Mouse (Mus musculus) subcutaneous adipose tissue, adult 2 months (tissue): ENCODE data around the gene Omd. TPM values are rescaled to one million over a fixed set of nuclear protein-coding genes. Genes with fewer than 3 reads are reported as not detected.

Experiments
- polyA plus RNA-seq: library from polyadenylated mRNA; depleted of rRNA; stranded (reverse); fragments of >200 nt; gene quantifications from 2 replicates; pipeline ENCODE4 v1.2.3, GENCODE M21; 2012; ENCODE audit warnings: low replicate concordance; rRNA removed

Gene Omd
- polyA plus RNA-seq, result 0.60 and 0.64 TPM in 2 replicates

DNA sequence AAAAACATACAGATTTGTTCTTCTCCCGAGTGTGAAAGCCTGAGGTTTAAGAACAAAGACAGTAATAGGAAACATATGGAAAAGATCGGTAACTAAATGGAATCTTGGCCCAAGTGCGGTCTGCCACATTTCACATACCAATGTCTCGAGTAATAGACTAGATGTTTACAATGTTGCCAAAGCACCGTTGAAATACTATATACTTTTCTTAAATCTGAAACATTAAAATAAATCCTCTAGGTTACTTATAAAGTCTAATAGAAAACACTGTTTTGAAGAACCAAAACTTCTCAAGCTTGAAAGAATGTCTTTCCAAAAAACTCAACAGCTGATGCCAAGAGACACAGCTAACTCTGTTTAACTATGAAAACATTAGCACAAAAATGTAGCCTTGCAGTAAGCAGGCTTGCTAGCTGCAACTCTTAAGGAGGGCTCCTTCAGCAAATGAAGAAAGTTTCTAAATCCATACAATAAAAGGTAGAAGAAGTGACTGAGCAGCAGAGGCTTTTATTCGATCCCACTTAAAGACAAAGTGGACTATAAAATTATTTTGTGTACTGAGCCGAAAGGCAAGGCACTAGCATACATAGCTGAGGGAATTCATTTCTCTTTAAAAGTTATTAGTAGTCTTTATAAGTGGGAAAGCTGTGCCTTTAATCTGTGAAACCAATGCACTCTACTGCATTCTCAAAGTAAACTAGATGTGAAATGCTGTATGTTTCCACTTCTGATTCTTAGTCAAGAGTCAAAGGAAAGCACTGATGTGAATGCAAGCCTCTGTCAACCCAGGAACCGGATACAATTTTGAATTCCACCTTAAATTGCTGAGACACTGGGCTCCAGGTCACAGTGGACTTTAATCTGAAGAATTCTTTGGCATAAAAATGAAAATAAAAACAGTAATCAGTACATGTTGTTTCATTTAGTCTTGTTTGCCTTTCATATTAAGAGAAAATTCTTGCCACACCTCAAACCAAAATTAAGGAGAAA is at the start of gene Omd:
Omd (plus strand) TSS at position 922 of the 990 bp plus-strand sequence.

DNA sequence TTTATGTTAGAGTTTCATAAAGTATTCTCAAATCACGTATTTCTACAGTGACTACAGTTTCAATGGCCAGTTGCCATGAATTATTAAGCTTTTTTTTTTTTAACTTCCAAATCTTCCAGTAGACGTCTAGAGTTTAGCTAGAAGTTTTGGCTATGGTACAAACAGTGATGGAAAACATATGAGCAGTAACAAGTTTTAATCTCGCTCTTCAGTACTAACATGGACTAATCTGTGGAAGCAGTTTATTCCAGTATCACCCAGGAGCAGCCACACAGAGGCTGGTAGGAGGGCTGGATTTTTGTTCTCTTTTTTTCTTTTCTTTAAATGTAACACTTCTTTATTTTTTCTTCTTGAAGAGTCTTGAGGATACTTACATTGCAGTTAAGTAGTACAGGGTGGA is 38.0 kb upstream of the Omd start, which contains the start of gene Aspn:
Aspn (plus strand) TSS at position 165 of the 400 bp plus-strand sequence.

GRCm38 (mm10) chr13:49607714-49608113 is 25.5 kb downstream of the Omd start, which contains the start of gene Ogn:
Gene Ogn, plus strand, starts transcription at chr13:49608046.

Other genes starting within 250 kb of the Omd start
- 43.7 and 55.3 TPM in 2 replicates for gene Bicd2, start 240.9 kb upstream of the Omd start, polyA plus RNA-seq
- gene Ippk, start 161.2 kb upstream of the Omd start, polyA plus RNA-seq, result 6.4 and 10.9 TPM in 2 replicates
- 0.07 and 0.09 TPM in 2 replicates for gene Tes3-ps, start 89.1 kb upstream of the Omd start, polyA plus RNA-seq
- 5.0 and 6.9 TPM in 2 replicates for gene Ecm2, start 77.7 kb upstream of the Omd start, polyA plus RNA-seq
- gene Aspn, start 38.0 kb upstream of the Omd start, polyA plus RNA-seq, result 4.6 and 7.2 TPM in 2 replicates
- 24.3 and 30.8 TPM in 2 replicates for gene Ogn, start 25.6 kb downstream of the Omd start, polyA plus RNA-seq
- gene Cenpp, start 70.3 kb downstream of the Omd start, polyA plus RNA-seq, result 0.43 and 0.71 TPM in 2 replicates
- 1.8 and 2.8 TPM in 2 replicates for gene Nol8, start 70.6 kb downstream of the Omd start, polyA plus RNA-seq
- 15.0 and 38.0 TPM in 2 replicates for gene Iars, start 99.6 kb downstream of the Omd start, polyA plus RNA-seq
- gene Gm30302, start 216.5 kb downstream of the Omd start, polyA plus RNA-seq, result not detected in 2 replicates